Mouse (Mus musculus): ENCODE measurements around the gene Il1rn. TPM values are rescaled to one million over a fixed set of nuclear protein-coding genes. Genes with fewer than 3 reads are reported as not detected.

Gene Il1rn
- polyA plus RNA-seq (2012; rRNA removed), result not detected in 2 replicates

DNA sequence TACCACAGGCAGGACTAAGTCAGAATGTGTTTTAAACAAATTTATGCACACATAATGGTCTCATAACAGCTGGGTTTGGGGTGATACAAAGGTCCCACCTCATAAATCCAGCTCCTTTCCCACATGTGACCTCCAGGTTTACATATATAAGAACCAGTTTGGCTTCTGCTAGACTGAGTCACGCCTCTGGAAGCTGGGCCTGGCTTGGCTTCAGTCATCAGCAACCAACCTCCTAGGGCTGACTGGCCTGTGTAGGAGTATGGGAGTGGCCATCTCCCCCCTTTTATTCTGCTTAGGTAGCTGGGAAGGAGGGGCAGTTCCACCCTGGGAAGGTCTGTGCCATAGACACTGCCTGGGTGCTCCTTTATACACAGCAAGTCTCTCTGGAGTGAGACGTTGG, at the start of gene Il1rn:
TSS of gene Il1rn (plus strand) at position 309 of the 400 bp plus-strand sequence.
- TF ChIP-seq CTCF (IDR thresholded peaks at IDR 0.05; ENCODE audit: extremely low read depth, insufficient read depth, low read length) (no peak), POLR2A (IDR thresholded peaks at IDR 0.05; ENCODE audit: extremely low read depth, insufficient read depth, low read length) (no peak)
- Histone ChIP-seq H3K4me3 (ENCODE audit: insufficient read depth, low read length) (no peak within 1 kb of the TSS), H3K4me1 (ENCODE audit: control insufficient read depth, insufficient read depth, low read length) (no peaks in the 10 kb centered on the region), H3K27ac (ENCODE audit: insufficient read depth, low read length) (no peak within 1 kb of the TSS)

- H3K4me1 ChIP-seq (ENCODE audit: control insufficient read depth, insufficient read depth, low read length), result no peaks in the 10 kb centered on the region
- TF ChIP-seq POLR2A (IDR thresholded peaks at IDR 0.05; ENCODE audit: extremely low read depth, insufficient read depth, low read length) (no peak), CTCF (IDR thresholded peaks at IDR 0.05; ENCODE audit: extremely low read depth, insufficient read depth, low read length) (no peak)
- no peak within 1 kb of the TSS for H3K27ac ChIP-seq (ENCODE audit: insufficient read depth, low read length)
- H3K4me3 ChIP-seq (ENCODE audit: insufficient read depth, low read length), result no peak within 1 kb of the TSS
Measured at GRCm38 (mm10) chr2:24290896-24291295, 45.8 kb upstream of the Il1rn start, which contains the start of gene Il1f10. Gene Il1f10, plus strand, starts transcription at chr2:24291196.

- Histone ChIP-seq H3K27ac (ENCODE audit: insufficient read depth, low read length) (no peak overlapping the region), H3K4me3 (ENCODE audit: insufficient read depth, low read length) (no peak overlapping the region), H3K4me1 (ENCODE audit: control insufficient read depth, insufficient read depth, low read length) (no peaks in the 10 kb centered on the region; the same call in 1 of the 2 replicates)
- TF ChIP-seq POLR2A (IDR thresholded peaks at IDR 0.05; ENCODE audit: extremely low read depth, insufficient read depth, low read length) (no peak), CTCF (IDR thresholded peaks at IDR 0.05; ENCODE audit: extremely low read depth, insufficient read depth, low read length) (no peak)
Measured at GRCm38 (mm10) chr2:24294616-24295015, 42.0 kb upstream of the Il1rn start.

DNA sequence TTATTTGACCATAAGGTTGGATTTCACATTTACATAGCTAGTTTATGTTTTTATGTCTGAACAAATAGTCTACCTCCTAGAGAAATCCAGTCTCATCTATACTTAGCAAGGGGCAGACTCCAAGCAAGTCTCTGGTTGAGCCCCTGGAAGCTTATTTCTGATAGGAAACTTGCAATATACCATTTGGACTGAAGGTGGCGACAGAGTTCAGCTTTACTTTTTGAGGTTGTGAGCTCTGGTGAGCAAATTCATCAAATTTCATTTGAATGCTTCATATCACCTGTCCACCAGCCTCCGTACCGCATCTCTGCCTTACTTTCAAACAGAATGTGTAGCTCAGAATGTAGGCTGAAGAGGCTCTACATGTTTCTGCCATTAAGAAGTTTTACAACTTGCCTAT, 39.8 kb upstream of the Il1rn start:
- Histone ChIP-seq H3K4me1 (ENCODE audit: control insufficient read depth, insufficient read depth, low read length) (no peaks in the 10 kb centered on the region; the same call in 1 of the 2 replicates), H3K27ac (ENCODE audit: insufficient read depth, low read length) (no peak overlapping the region), H3K4me3 (ENCODE audit: insufficient read depth, low read length) (no peak overlapping the region)
- TF ChIP-seq POLR2A (IDR thresholded peaks at IDR 0.05; ENCODE audit: extremely low read depth, insufficient read depth, low read length) (no peak), CTCF (IDR thresholded peaks at IDR 0.05; ENCODE audit: extremely low read depth, insufficient read depth, low read length) (peak; percentile 48)

GRCm38 (mm10) chr2:24311302-24312001, 25.2 kb upstream of the Il1rn start:
- Histone ChIP-seq H3K27ac (ENCODE audit: insufficient read depth, low read length) (no peak overlapping the region), H3K4me1 (ENCODE audit: control insufficient read depth, insufficient read depth, low read length) (no peaks in the 10 kb centered on the region), H3K4me3 (ENCODE audit: insufficient read depth, low read length) (no peak overlapping the region)
- no peak for TF ChIP-seq CTCF (IDR thresholded peaks at IDR 0.05; ENCODE audit: extremely low read depth, insufficient read depth, low read length)
- TF ChIP-seq POLR2A (IDR thresholded peaks at IDR 0.05; ENCODE audit: extremely low read depth, insufficient read depth, low read length), result no peak

DNA sequence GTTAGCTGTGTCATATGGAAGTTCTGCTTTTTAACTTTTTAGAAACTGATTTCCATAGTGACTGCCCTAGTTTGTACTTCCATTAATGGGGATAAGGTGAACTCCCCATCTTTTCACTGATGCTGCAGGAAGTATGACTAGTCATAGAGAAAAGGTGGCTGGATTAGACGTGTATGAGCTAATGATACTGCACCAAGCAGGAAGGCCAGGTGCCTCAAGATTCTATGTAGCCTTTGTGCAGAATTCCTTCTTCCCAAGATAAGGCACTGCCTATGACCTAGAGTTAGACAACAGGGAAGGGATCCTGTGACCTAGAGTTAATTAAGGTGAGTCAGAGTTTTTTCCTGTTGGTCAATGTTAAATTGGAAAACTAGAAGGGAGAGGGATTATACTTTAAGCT, 19.7 kb upstream of the Il1rn start:
- no peak for TF ChIP-seq CTCF (IDR thresholded peaks at IDR 0.05; ENCODE audit: extremely low read depth, insufficient read depth, low read length)
- no peak for TF ChIP-seq POLR2A (IDR thresholded peaks at IDR 0.05; ENCODE audit: extremely low read depth, insufficient read depth, low read length)
- Histone ChIP-seq H3K27ac (ENCODE audit: insufficient read depth, low read length) (no peak overlapping the region), H3K4me1 (ENCODE audit: control insufficient read depth, insufficient read depth, low read length) (no peaks in the 10 kb centered on the region), H3K4me3 (ENCODE audit: insufficient read depth, low read length) (no peak overlapping the region)

- no peak for TF ChIP-seq POLR2A (IDR thresholded peaks at IDR 0.05; ENCODE audit: extremely low read depth, insufficient read depth, low read length)
- TF ChIP-seq CTCF (IDR thresholded peaks at IDR 0.05; ENCODE audit: extremely low read depth, insufficient read depth, low read length), result no peak
Measured at GRCm38 (mm10) chr2:24317919-24318598, 18.6 kb upstream of the Il1rn start.

DNA sequence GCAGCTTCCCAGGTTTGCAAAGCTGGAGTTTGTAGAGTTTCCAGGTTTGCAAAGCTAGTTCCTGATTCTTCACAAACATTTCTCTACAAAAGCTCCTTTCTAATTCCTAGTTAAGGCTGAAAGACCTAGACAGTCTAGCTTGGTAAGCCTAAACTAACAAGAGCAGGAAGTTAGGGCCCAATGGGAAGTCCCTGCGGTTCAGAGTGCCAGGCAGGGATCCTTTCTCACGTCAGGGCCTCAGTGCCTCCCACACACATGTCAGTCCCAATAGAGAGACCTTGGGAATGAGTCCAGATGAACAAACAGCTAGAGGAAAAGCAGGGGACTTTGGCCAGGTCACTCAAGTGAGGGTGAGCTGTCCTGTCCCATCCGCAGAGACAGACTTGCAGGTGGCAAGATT, 1.3 kb upstream of the Il1rn start:
- TF ChIP-seq CTCF (IDR thresholded peaks at IDR 0.05; ENCODE audit: extremely low read depth, insufficient read depth, low read length), result no peak
- Histone ChIP-seq H3K27ac (ENCODE audit: insufficient read depth, low read length) (no peak overlapping the region), H3K4me1 (ENCODE audit: control insufficient read depth, insufficient read depth, low read length) (no peaks in the 10 kb centered on the region), H3K4me3 (ENCODE audit: insufficient read depth, low read length) (no peak overlapping the region)

More at GRCm38 (mm10) chr2:24317919-24318598, 18.6 kb upstream of the Il1rn start:
- no peak overlapping the region for H3K27ac ChIP-seq (ENCODE audit: insufficient read depth, low read length)
- H3K4me3 ChIP-seq (ENCODE audit: insufficient read depth, low read length), result no peak overlapping the region
- H3K4me1 ChIP-seq (ENCODE audit: control insufficient read depth, insufficient read depth, low read length), result no peaks in the 10 kb centered on the region

DNA sequence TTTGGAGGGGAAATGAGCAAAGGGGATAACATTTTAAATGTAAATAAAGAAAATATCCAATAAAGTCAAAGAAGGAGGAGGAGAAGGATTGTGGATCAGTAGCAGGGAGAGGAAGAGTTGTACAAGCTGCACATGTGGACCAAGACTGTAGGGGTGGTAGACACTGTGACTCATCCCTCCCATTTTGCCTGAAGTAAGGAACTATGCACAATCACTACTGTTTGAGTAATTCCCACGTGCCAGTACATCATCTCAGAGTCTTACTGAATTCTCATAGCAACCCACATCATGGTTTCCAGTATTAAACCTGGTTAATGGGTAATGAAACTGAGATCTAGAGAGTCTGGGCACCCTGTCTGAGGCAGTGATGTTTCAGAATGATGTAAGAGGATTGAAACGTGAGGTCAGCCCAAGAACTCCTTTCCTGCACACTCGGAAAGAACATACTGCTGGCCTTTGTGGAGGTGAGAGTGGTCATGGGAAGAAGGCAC, 4.8 kb downstream of the Il1rn start:
- no peak overlapping the region for H3K4me3 ChIP-seq (ENCODE audit: insufficient read depth, low read length)
- TF ChIP-seq POLR2A (IDR thresholded peaks at IDR 0.05; ENCODE audit: extremely low read depth, insufficient read depth, low read length), result no peak
- TF ChIP-seq CTCF (IDR thresholded peaks at IDR 0.05; ENCODE audit: extremely low read depth, insufficient read depth, low read length), result no peak
- no peaks in the 10 kb centered on the region for H3K4me1 ChIP-seq (ENCODE audit: control insufficient read depth, insufficient read depth, low read length)
- no peak overlapping the region for H3K27ac ChIP-seq (ENCODE audit: insufficient read depth, low read length)

- no peaks in the 10 kb centered on the region for H3K4me1 ChIP-seq (ENCODE audit: control insufficient read depth, insufficient read depth, low read length)
- no peak overlapping the region for H3K4me3 ChIP-seq (ENCODE audit: insufficient read depth, low read length)
- no peak overlapping the region for H3K27ac ChIP-seq (ENCODE audit: insufficient read depth, low read length)
- TF ChIP-seq CTCF (IDR thresholded peaks at IDR 0.05; ENCODE audit: extremely low read depth, insufficient read depth, low read length) (no peak), POLR2A (IDR thresholded peaks at IDR 0.05; ENCODE audit: extremely low read depth, insufficient read depth, low read length) (no peak)
Measured at GRCm38 (mm10) chr2:24344619-24345018, 8.0 kb downstream of the Il1rn start.

All from cortical plate, adult 2 months (tissue).